Mouse (Mus musculus) megakaryocyte, embryonic 14.5 days (primary cell): ENCODE measurements around the gene Sh3glb2.

Experiments used
- FLI1 ChIP-seq: IDR thresholded peaks from 2 replicates; pipeline ENCODE4 v1.6.1; 2012; ENCODE audit warnings: low read length, inconsistent platforms, mixed read lengths
- GATA1 ChIP-seq: IDR thresholded peaks from 3 replicates; pipeline ENCODE4 v1.6.1; 2012; ENCODE audit warnings: mixed read lengths, low read length, inconsistent platforms, borderline replicate concordance

- TF ChIP-seq GATA1: no peak
- no peak for TF ChIP-seq FLI1
Measured at GRCm38 (mm10) chr2:30397986-30398512, 38.9 kb upstream of the Sh3glb2 start.
